Mouse (Mus musculus): ENCODE measurements around the gene Sbds. TPM values are rescaled to one million over a fixed set of nuclear protein-coding genes. Genes with fewer than 3 reads are reported as not detected.

Sbds gene
- polyA plus RNA-seq, 1 experiment = 47.2 TPM

DNA sequence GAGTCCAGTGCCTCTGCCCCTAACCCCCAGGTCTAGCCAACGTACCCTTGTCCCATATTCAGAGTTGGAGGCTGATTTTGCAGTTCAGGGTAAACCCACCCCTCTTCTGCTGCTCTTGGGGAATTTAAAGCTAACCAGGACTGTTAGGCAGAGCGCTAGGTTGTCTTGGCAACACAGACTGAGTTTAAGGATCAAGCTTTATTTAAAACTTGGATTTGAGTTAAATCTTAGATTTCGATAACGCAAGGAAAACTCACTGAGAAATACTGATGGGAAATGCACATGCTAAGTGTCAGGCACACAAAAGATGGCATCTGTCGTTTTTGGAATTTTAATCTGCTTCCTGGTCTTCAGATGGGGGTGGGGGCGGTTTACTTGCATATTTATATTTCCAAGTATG lies 39.3 kb upstream of the Sbds start:
- H3ac ChIP-seq (ENCODE audit: control insufficient read depth, insufficient read length) = no peak overlapping the region
- peaks cover 4% of the 10 kb centered on the region for H3K36me3 ChIP-seq (ENCODE audit: control insufficient read depth, insufficient read depth)

DNA sequence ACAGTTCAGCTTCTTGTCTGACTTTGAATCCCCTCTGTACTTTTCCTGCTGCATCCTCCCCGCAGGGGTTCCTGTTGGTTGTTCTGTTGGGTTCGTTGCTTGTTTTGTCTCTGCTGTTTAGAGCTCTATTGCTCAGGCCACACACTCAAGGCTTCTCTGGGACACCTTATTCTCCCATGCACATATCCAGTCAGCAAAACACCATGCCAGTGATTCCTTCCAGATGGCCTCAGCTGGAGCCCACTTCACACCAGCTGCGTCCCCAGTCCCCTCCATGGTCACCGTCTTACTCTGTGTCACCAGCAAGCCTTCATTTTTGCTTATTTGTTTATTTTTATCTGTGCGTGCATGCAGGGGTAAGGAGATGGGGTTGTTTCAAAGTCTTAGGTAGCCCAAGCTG lies 38.6 kb upstream of the Sbds start:
- no peak for TF ChIP-seq MAX (IDR thresholded peaks at IDR 0.05; ENCODE audit: low read depth)
- no peak for TF ChIP-seq SRF (IDR thresholded peaks at IDR 0.05; ENCODE audit: control insufficient read depth, insufficient read length, low read depth)
- no peak for TF ChIP-seq E2F4 (IDR thresholded peaks at IDR 0.05; ENCODE audit: insufficient read depth)
- no peak for TF ChIP-seq MYOD1 (IDR thresholded peaks at IDR 0.05; ENCODE audit: control insufficient read depth in 1 of 3, insufficient read length in 2 of 3, low read depth in 2 of 3)
- no peak for TF ChIP-seq POLR2A (IDR thresholded peaks at IDR 0.05; ENCODE audit: insufficient read length, low read depth)
- TF ChIP-seq TCF12 (IDR thresholded peaks at IDR 0.05; ENCODE audit: insufficient read depth, poor library complexity, severe bottlenecking) = no peak
- no peak for TF ChIP-seq USF1 (IDR thresholded peaks at IDR 0.05; ENCODE audit: low read depth)
- TF ChIP-seq REST (IDR thresholded peaks at IDR 0.05; ENCODE audit: insufficient read depth, insufficient read length) = no peak
- no peak for TF ChIP-seq MYOG (IDR thresholded peaks at IDR 0.05; ENCODE audit: control insufficient read depth in 1 of 3, insufficient read depth in 1 of 3, insufficient read length in 2 of 3, low read depth in 2 of 3)
- Histone ChIP-seq H3K79me2 (ENCODE audit: control insufficient read depth, insufficient read depth) (no peaks in the 10 kb centered on the region), H3K4me3 (no peak overlapping the region), H3ac (ENCODE audit: control insufficient read depth, insufficient read length) (no peak overlapping the region), H3K4me2 (ENCODE audit: low read depth) (no peak overlapping the region), H3K27me3 (ENCODE audit: control insufficient read depth, insufficient read depth, insufficient read length) (no peaks in the 10 kb centered on the region), H3K36me3 (ENCODE audit: control insufficient read depth, insufficient read depth) (no peaks in the 10 kb centered on the region)

More for the DNA sequence above, 39.3 kb upstream of the Sbds start:
- no peak overlapping the region for H3K4me3 ChIP-seq
- no peak for TF ChIP-seq E2F4 (IDR thresholded peaks at IDR 0.05; ENCODE audit: insufficient read depth)
- no peak for TF ChIP-seq CEBPB (IDR thresholded peaks at IDR 0.05; ENCODE audit: insufficient read depth, poor library complexity, severe bottlenecking)
- TF ChIP-seq USF1 (IDR thresholded peaks at IDR 0.05; ENCODE audit: low read depth) = no peak
- no peak for TF ChIP-seq MYOD1 (IDR thresholded peaks at IDR 0.05; ENCODE audit: control insufficient read depth in 1 of 3, insufficient read length in 2 of 3, low read depth in 2 of 3)
- TF ChIP-seq POLR2AphosphoS2 (IDR thresholded peaks at IDR 0.05; ENCODE audit: insufficient read length, low read depth) = no peak
- no peak for TF ChIP-seq MYOG (IDR thresholded peaks at IDR 0.05; ENCODE audit: control insufficient read depth in 1 of 3, insufficient read depth in 1 of 3, insufficient read length in 2 of 3, low read depth in 2 of 3)
- no peak for TF ChIP-seq TCF12 (IDR thresholded peaks at IDR 0.05; ENCODE audit: insufficient read depth, poor library complexity, severe bottlenecking)
- no peak for TF ChIP-seq SRF (IDR thresholded peaks at IDR 0.05; ENCODE audit: control insufficient read depth, insufficient read length, low read depth)
- no peak for TF ChIP-seq MAX (IDR thresholded peaks at IDR 0.05; ENCODE audit: low read depth)
- no peak for TF ChIP-seq POLR2A (IDR thresholded peaks at IDR 0.05; ENCODE audit: insufficient read length, low read depth)
- no peak for TF ChIP-seq REST (IDR thresholded peaks at IDR 0.05; ENCODE audit: insufficient read depth, insufficient read length)
- TF ChIP-seq TCF3 (IDR thresholded peaks at IDR 0.05; ENCODE audit: insufficient read length, low read depth) = no peak
- no peaks in the 10 kb centered on the region for H3K27me3 ChIP-seq (ENCODE audit: control insufficient read depth, insufficient read depth, insufficient read length)
- H3K79me2 ChIP-seq (ENCODE audit: control insufficient read depth, insufficient read depth) = no peaks in the 10 kb centered on the region
- no peak overlapping the region for H3K4me2 ChIP-seq (ENCODE audit: low read depth)

GRCm38 (mm10) chr5:130292976-130293375 lies 37.6 kb upstream of the Sbds start:
- Histone ChIP-seq H3K4me2 (ENCODE audit: low read depth) (no peak overlapping the region), H3K79me2 (ENCODE audit: control insufficient read depth, insufficient read depth) (no peaks in the 10 kb centered on the region), H3K36me3 (ENCODE audit: control insufficient read depth, insufficient read depth) (no peaks in the 10 kb centered on the region), H3K27me3 (ENCODE audit: control insufficient read depth, insufficient read depth, insufficient read length) (no peaks in the 10 kb centered on the region), H3ac (ENCODE audit: control insufficient read depth, insufficient read length) (no peak overlapping the region), H3K4me3 (no peak overlapping the region)
- TF ChIP-seq E2F4 (IDR thresholded peaks at IDR 0.05; ENCODE audit: insufficient read depth) (no peak), MAX (IDR thresholded peaks at IDR 0.05; ENCODE audit: low read depth) (no peak), POLR2A (IDR thresholded peaks at IDR 0.05; ENCODE audit: insufficient read length, low read depth) (no peak), MYOD1 (IDR thresholded peaks at IDR 0.05; ENCODE audit: control insufficient read depth in 1 of 3, insufficient read length in 2 of 3, low read depth in 2 of 3) (no peak), MYOG (IDR thresholded peaks at IDR 0.05; ENCODE audit: control insufficient read depth in 1 of 3, insufficient read depth in 1 of 3, insufficient read length in 2 of 3, low read depth in 2 of 3) (no peak), SRF (IDR thresholded peaks at IDR 0.05; ENCODE audit: control insufficient read depth, insufficient read length, low read depth) (no peak), REST (IDR thresholded peaks at IDR 0.05; ENCODE audit: insufficient read depth, insufficient read length) (no peak), USF1 (IDR thresholded peaks at IDR 0.05; ENCODE audit: low read depth) (no peak), TCF12 (IDR thresholded peaks at IDR 0.05; ENCODE audit: insufficient read depth, poor library complexity, severe bottlenecking) (no peak), POLR2AphosphoS2 (IDR thresholded peaks at IDR 0.05; ENCODE audit: insufficient read length, low read depth) (no peak)

DNA sequence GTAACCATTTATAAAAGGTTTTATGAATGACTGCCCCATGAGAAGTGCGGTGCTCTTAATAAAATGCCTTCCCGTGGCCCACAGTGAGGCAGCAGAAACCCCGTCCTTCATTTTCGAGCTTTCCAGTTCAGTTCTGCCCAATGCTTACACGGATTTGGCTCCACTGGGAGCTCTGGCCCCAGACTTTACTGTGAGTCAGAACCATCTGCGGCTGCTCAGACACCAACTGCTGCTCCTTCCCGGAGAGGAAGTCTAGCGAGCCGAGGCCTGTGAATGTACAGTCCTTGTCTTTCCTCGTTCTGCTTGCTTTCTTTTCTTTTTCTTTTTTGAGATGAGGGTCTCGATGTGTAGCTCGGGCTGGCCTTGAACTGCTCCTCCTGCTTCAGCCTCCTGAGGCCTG lies 35.4 kb upstream of the Sbds start:
- H3ac ChIP-seq (ENCODE audit: control insufficient read depth, insufficient read length) = no peak overlapping the region
- TF ChIP-seq USF1 (IDR thresholded peaks at IDR 0.05; ENCODE audit: low read depth) (no peak), E2F4 (IDR thresholded peaks at IDR 0.05; ENCODE audit: insufficient read depth) (no peak), POLR2A (IDR thresholded peaks at IDR 0.05; ENCODE audit: insufficient read length, low read depth) (no peak)
- no peaks in the 10 kb centered on the region for H3K36me3 ChIP-seq (ENCODE audit: control insufficient read depth, insufficient read depth)
- no peaks in the 10 kb centered on the region for H3K27me3 ChIP-seq (ENCODE audit: control insufficient read depth, insufficient read depth, insufficient read length)
- no peak overlapping the region for H3K4me3 ChIP-seq
- H3K4me2 ChIP-seq (ENCODE audit: low read depth) = no peak overlapping the region
- no peaks in the 10 kb centered on the region for H3K79me2 ChIP-seq (ENCODE audit: control insufficient read depth, insufficient read depth)

GRCm38 (mm10) chr5:130290242-130290641 lies 34.9 kb upstream of the Sbds start:
- no peak for TF ChIP-seq MAX (IDR thresholded peaks at IDR 0.05; ENCODE audit: low read depth)
- no peak for TF ChIP-seq POLR2A (IDR thresholded peaks at IDR 0.05; ENCODE audit: insufficient read length, low read depth)
- no peak for TF ChIP-seq USF1 (IDR thresholded peaks at IDR 0.05; ENCODE audit: low read depth)
- TF ChIP-seq MYOD1 (IDR thresholded peaks at IDR 0.05; ENCODE audit: control insufficient read depth in 1 of 3, insufficient read length in 2 of 3, low read depth in 2 of 3) = no peak
- no peak for TF ChIP-seq CEBPB (IDR thresholded peaks at IDR 0.05; ENCODE audit: insufficient read depth, poor library complexity, severe bottlenecking)
- no peak for TF ChIP-seq SRF (IDR thresholded peaks at IDR 0.05; ENCODE audit: control insufficient read depth, insufficient read length, low read depth)
- no peak for TF ChIP-seq REST (IDR thresholded peaks at IDR 0.05; ENCODE audit: insufficient read depth, insufficient read length)
- no peak for TF ChIP-seq MYOG (IDR thresholded peaks at IDR 0.05; ENCODE audit: control insufficient read depth in 1 of 3, insufficient read depth in 1 of 3, insufficient read length in 2 of 3, low read depth in 2 of 3)
- TF ChIP-seq TCF12 (IDR thresholded peaks at IDR 0.05; ENCODE audit: insufficient read depth, poor library complexity, severe bottlenecking) = no peak
- no peaks in the 10 kb centered on the region for H3K36me3 ChIP-seq (ENCODE audit: control insufficient read depth, insufficient read depth)
- H3K4me3 ChIP-seq = no peak overlapping the region
- H3K27me3 ChIP-seq (ENCODE audit: control insufficient read depth, insufficient read depth, insufficient read length) = no peaks in the 10 kb centered on the region
- no peaks in the 10 kb centered on the region for H3K79me2 ChIP-seq (ENCODE audit: control insufficient read depth, insufficient read depth)
- H3ac ChIP-seq (ENCODE audit: control insufficient read depth, insufficient read length) = no peak overlapping the region
- no peak overlapping the region for H3K4me2 ChIP-seq (ENCODE audit: low read depth)

Measured in myocyte (in vitro differentiated cells).